Mouse (Mus musculus) small intestine, adult 2 months (tissue): ENCODE data around the gene Eno3. TPM values are rescaled to one million over a fixed set of nuclear protein-coding genes. Genes with fewer than 3 reads are reported as not detected.

Experiments
- H3K27ac ChIP-seq: fragments of 200-500 bp; 2 replicates; pipeline ENCODE4 v1.5.1; 2012; ENCODE audit warnings: low read depth, low read length, control low read depth, inconsistent platforms; ENCODE audit not compliant: insufficient read depth
- H3K27me3 ChIP-seq: fragments of 200-500 bp; 2 replicates; pipeline ENCODE4 v1.6.1; 2012; ENCODE audit warnings: mild to moderate bottlenecking, moderate library complexity, low read length, inconsistent platforms; ENCODE audit not compliant: control insufficient read depth, insufficient read depth
- H3K36me3 ChIP-seq: fragments of 200-500 bp; 2 replicates; pipeline ENCODE4 v1.6.1; 2012; ENCODE audit warnings: mild to moderate bottlenecking, low read length, control low read depth, inconsistent platforms; ENCODE audit not compliant: control insufficient read depth, insufficient read depth
- H3K4me1 ChIP-seq: fragments of 200-500 bp; 2 replicates; pipeline ENCODE4 v1.6.1; 2012; ENCODE audit warnings: low read length, inconsistent platforms, mixed read lengths; ENCODE audit not compliant: control insufficient read depth, insufficient read depth, insufficient read length
- H3K4me3 ChIP-seq: fragments of 200-500 bp; 2 replicates; pipeline ENCODE4 v1.5.1; 2012; ENCODE audit warnings: low read depth, mild to moderate bottlenecking, control low read depth, inconsistent platforms, low read length, moderate library complexity
- CTCF ChIP-seq: fragments of 200-500 bp; IDR thresholded peaks from 2 replicates; pipeline ENCODE4 v1.5.1; 2012; ENCODE audit warnings: low read depth, mild to moderate bottlenecking, control low read depth, inconsistent platforms, low read length, moderate library complexity, mixed read lengths; ENCODE audit not compliant: insufficient replicate concordance, insufficient read length; ENCODE audit errors: extremely low read depth
- POLR2A ChIP-seq: fragments of 200-500 bp; IDR thresholded peaks from 2 replicates; pipeline ENCODE4 v1.6.1; 2012; ENCODE audit warnings: low read depth, mild to moderate bottlenecking, control low read depth, inconsistent platforms, low read length, moderate library complexity
- WGBS: fragments of 180-500 bp; shearing (Covaris S2); methylation state at CpG from one replicate; pipeline ENCODE4 v1.1.7; 2018; 5-methylcytosine and 5-hydroxymethylcytosine counted together
- polyA plus RNA-seq: library from polyadenylated mRNA; depleted of rRNA; stranded (reverse); fragments of >200 nt; gene quantifications from 2 replicates; pipeline ENCODE4 v1.2.3, GENCODE M21; 2012

Eno3 gene
- polyA plus RNA-seq, 1 experiment, result 12.7 TPM

DNA sequence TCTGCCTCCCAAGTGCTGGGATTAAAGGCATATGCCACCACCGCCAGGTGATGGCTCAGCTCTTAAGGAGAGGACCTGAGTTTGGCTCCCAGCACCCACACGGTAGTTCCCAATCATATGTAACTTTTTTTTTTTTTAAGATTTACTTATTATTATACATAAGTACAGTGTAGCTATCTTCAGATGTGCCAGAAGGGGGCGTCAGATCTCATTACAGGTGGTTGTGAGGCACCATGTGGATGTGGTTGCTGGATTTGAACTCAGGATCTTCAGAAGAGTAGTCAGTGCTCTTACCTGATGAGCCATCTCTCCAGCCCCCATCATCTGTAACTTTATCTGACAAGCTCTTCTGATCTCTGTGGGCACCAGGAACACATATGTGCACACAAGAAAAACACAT is 40.4 kb downstream of the Eno3 start:
- no peak overlapping the region for H3K27ac ChIP-seq
- H3K36me3 ChIP-seq, result no peaks in the 10 kb centered on the region
- WGBS, result 78% methylated on average over 3 of the region's 3 CpGs
- H3K27me3 ChIP-seq, result 0 out of 2 replicates have a peak, but pooled peaks cover 2% of the 10 kb centered on the region
- H3K4me3 ChIP-seq, result no peak overlapping the region
- H3K4me1 ChIP-seq, result peaks cover 7% of the 10 kb centered on the region
- TF ChIP-seq CTCF, result no peak
- TF ChIP-seq POLR2A, result no peak

- Histone ChIP-seq H3K27ac (no peak overlapping the region), H3K4me1 (peaks cover 12% of the 10 kb centered on the region), H3K36me3 (peaks cover 14% of the 10 kb centered on the region), H3K27me3 (no peaks in the 10 kb centered on the region), H3K4me3 (no peak overlapping the region)
- 81% methylated on average over 2 of the region's 2 CpGs for WGBS
- TF ChIP-seq CTCF, result no peak
- no peak for TF ChIP-seq POLR2A
Observed at GRCm38 (mm10) chr11:70699051-70699450, 42.0 kb downstream of the Eno3 start.

- Histone ChIP-seq H3K27me3 (no peaks in the 10 kb centered on the region), H3K36me3 (peaks cover 23% of the 10 kb centered on the region), H3K4me3 (peak within 1 kb of the TSS; percentile 80), H3K4me1 (peaks cover 12% of the 10 kb centered on the region), H3K27ac (peak within 1 kb of the TSS; percentile 99)
- no peak for TF ChIP-seq CTCF
- peak; percentile 71 for TF ChIP-seq POLR2A
- 2% methylated on average over 69 of the region's 69 CpGs for WGBS
Observed at GRCm38 (mm10) chr11:70699722-70700556, 42.9 kb downstream of the Eno3 start, which contains the start of the genes Inca1 and Kif1c. Inca1 (minus strand) TSS chr11:70700155. Kif1c (plus strand) TSS chr11:70700548.

DNA sequence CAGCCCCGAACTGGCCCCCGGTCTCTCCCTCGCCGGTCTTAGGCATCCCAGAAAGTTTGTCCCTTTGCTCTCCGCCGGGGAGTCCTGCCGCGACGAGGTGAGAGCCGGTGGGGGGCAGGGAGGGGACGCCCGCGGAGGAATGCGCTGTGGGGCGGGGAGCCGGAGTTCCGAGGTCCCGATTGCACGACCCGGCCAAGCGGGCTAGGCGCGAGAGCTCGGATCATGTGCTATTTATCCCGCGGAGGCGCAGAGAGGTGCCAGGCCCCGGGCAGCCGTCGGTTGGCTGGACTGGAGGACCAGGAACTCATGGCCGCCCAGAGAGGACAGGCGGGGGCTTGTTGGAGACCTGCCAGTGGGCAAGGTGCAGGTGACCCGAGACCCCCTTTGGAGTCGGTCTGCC is 43.6 kb downstream of the Eno3 start:
- WGBS, result under 1% methylated on average over 34 of the region's 34 CpGs

DNA sequence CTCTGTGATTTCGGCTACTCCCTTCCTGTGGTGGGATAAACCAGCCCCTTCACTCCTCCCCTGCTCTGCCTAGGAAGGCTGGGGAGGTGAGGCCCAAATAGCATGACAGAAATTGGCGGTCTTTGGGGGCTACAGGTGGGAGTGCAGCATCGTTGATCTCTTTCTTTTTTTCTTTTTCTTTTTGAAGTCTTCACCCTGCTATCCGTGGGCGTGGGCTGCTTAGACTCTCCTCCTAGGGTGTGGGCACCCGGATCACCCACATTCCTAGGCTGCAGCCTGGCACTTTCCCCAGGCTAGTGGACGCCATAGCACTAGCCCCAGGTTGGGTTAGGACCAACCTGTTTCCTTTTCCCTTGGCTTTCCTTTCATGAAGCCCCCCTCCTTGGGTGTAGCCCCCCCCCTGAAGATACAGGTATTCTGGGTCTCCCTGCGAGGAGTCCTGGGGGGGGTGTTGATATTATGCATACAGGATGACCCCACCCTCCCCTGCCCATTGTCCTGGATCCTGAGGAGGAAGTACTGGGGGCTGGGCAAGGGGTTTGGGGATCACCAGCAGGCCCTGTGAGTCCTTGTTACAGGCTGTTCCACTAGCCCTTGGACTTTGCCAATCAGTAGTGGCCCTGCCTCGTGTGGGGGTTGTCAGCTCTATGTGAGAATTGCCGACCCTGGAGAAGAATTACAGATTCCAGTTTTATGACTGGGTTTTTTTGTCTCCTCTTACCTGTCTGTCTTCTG is 44.4 kb downstream of the Eno3 start:
- WGBS, result 4% methylated on average over 10 of the region's 10 CpGs
- peak overlapping the region; percentile 80 for H3K4me3 ChIP-seq
- peaks cover 36% of the 10 kb centered on the region for H3K36me3 ChIP-seq
- H3K27ac ChIP-seq, result peak overlapping the region; percentile 99
- H3K27me3 ChIP-seq, result no peaks in the 10 kb centered on the region
- H3K4me1 ChIP-seq, result peaks cover 12% of the 10 kb centered on the region
- TF ChIP-seq CTCF, result no peak

More for the DNA sequence above, 43.6 kb downstream of the Eno3 start:
- H3K4me1 ChIP-seq, result peaks cover 12% of the 10 kb centered on the region
- peak overlapping the region; percentile 99 for H3K27ac ChIP-seq
- H3K27me3 ChIP-seq, result no peaks in the 10 kb centered on the region
- H3K4me3 ChIP-seq, result peak overlapping the region; percentile 80
- no peak for TF ChIP-seq CTCF
- peak; percentile 31; the same call in 1 of the 2 replicates for TF ChIP-seq POLR2A
- peaks cover 29% of the 10 kb centered on the region for H3K36me3 ChIP-seq

DNA sequence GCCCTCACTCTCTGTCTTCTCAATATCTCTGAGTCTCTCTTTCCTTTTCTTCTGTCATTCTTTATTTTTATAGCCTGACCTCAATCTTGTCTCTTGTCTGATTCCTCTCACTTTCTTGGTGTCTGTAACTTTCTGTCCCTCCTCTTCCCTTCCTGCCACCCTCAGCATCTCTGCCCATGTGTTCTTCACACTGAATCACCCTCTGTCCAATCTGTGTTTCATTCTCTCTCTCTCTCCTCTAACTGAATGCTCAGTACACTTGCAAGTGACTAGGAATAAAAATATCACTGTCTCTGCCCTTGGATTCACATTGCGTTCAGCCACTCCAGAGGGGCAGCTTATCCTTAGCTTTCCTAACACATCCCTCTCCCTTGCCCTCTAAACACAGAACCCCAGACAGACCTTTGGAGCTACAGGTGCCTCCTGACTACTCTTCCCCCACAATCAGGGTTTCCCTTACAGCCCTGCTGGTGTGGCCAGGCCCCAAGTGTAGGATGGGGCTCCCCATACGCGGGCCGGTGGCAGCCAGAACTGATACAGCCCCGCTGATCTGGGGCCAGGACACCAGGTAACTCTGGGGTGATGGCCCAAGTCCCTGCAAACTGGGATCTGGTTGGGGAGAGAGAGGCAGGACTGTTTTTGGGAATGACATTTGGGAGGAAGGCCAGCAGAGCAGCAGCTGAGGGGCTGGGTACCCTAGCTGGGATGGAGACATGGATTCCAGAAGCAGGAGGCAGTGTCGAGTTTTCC is 45.2 kb downstream of the Eno3 start:
- H3K4me1 ChIP-seq, result peaks cover 12% of the 10 kb centered on the region
- H3K27ac ChIP-seq, result no peak overlapping the region
- H3K27me3 ChIP-seq, result no peaks in the 10 kb centered on the region
- TF ChIP-seq CTCF (no peak), POLR2A (no peak)
- H3K4me3 ChIP-seq, result no peak overlapping the region
- H3K36me3 ChIP-seq, result peaks cover 44% of the 10 kb centered on the region
- 74% methylated on average over 6 of the region's 6 CpGs for WGBS
